Mouse (Mus musculus): ENCODE data around the gene Tlr5. TPM values are rescaled to one million over a fixed set of nuclear protein-coding genes. Genes with fewer than 3 reads are reported as not detected.

Tlr5 gene
- polyA plus RNA-seq, 1 experiment from 2014 or later, result 0.35 TPM

GRCm38 (mm10) chr1:182982995-182983394 is 28.4 kb downstream of the Tlr5 start:
- peak overlapping the region; percentile 49 for H3K4me3 ChIP-seq
- peak; percentile 93 for DNase-seq (ENCODE audit: low spot score)
- H3K27me3 ChIP-seq (ENCODE audit: low read depth, poor library complexity, severe bottlenecking), result peaks cover 21% of the 10 kb centered on the region
- peak overlapping the region; percentile 88 for H3K27ac ChIP-seq (replicated peaks)
- WGBS, result 3% methylated on average over 14 of the region's 15 CpGs
- no peaks in the 10 kb centered on the region for H3K36me3 ChIP-seq
- no peaks in the 10 kb centered on the region for H3K9me3 ChIP-seq (replicated peaks)
- H3K4me1 ChIP-seq, result peaks cover 12% of the 10 kb centered on the region

GRCm38 (mm10) chr1:182983496-182984127 is 29.0 kb downstream of the Tlr5 start:
- Histone ChIP-seq H3K36me3 (no peaks in the 10 kb centered on the region), H3K4me1 (peaks cover 12% of the 10 kb centered on the region), H3K4me3 (peak overlapping the region; percentile 49), H3K27me3 (ENCODE audit: low read depth, poor library complexity, severe bottlenecking) (peaks cover 21% of the 10 kb centered on the region), H3K27ac (replicated peaks) (peak overlapping the region; percentile 88), H3K9me3 (replicated peaks) (no peaks in the 10 kb centered on the region)
- DNase-seq (ENCODE audit: low spot score), result no peak
- 59% methylated on average over 14 of the region's 14 CpGs for WGBS

- no peak for DNase-seq (ENCODE audit: low spot score)
- Histone ChIP-seq H3K27me3 (ENCODE audit: low read depth, poor library complexity, severe bottlenecking) (peaks cover 21% of the 10 kb centered on the region), H3K27ac (replicated peaks) (no peak overlapping the region), H3K4me3 (no peak overlapping the region), H3K4me1 (peaks cover 12% of the 10 kb centered on the region), H3K9me3 (replicated peaks) (no peaks in the 10 kb centered on the region), H3K36me3 (no peaks in the 10 kb centered on the region)
- WGBS, result 91% methylated on average over 13 of the region's 13 CpGs
Observed at GRCm38 (mm10) chr1:182986243-182986642, 31.7 kb downstream of the Tlr5 start.

- peaks cover 16% of the 10 kb centered on the region for H3K27me3 ChIP-seq (ENCODE audit: low read depth, poor library complexity, severe bottlenecking)
- DNase-seq (ENCODE audit: low spot score), result no peak
- H3K9me3 ChIP-seq (replicated peaks), result no peaks in the 10 kb centered on the region
- no peak overlapping the region for H3K27ac ChIP-seq (replicated peaks)
- H3K4me1 ChIP-seq, result peaks cover 12% of the 10 kb centered on the region
- 86% methylated on average over 11 of the region's 11 CpGs for WGBS
- no peaks in the 10 kb centered on the region for H3K36me3 ChIP-seq
- no peak overlapping the region for H3K4me3 ChIP-seq
Observed at GRCm38 (mm10) chr1:182986750-182987149, 32.2 kb downstream of the Tlr5 start.

- no peaks in the 10 kb centered on the region for H3K36me3 ChIP-seq
- peaks cover 9% of the 10 kb centered on the region for H3K27me3 ChIP-seq (ENCODE audit: low read depth, poor library complexity, severe bottlenecking)
- no peaks in the 10 kb centered on the region for H3K9me3 ChIP-seq (replicated peaks)
- WGBS, result 91% methylated on average over 13 of the region's 13 CpGs
- DNase-seq (ENCODE audit: low spot score), result no peak
- no peak overlapping the region for H3K27ac ChIP-seq (replicated peaks)
- no peak overlapping the region for H3K4me3 ChIP-seq
- peaks cover 12% of the 10 kb centered on the region for H3K4me1 ChIP-seq
Observed at GRCm38 (mm10) chr1:182987801-182988200, 33.2 kb downstream of the Tlr5 start.

- Histone ChIP-seq H3K27ac (replicated peaks) (no peak overlapping the region), H3K36me3 (no peaks in the 10 kb centered on the region), H3K4me1 (peaks cover 5% of the 10 kb centered on the region), H3K4me3 (no peak overlapping the region), H3K9me3 (replicated peaks) (no peaks in the 10 kb centered on the region), H3K27me3 (ENCODE audit: low read depth, poor library complexity, severe bottlenecking) (peaks cover 6% of the 10 kb centered on the region)
- DNase-seq (ENCODE audit: low spot score), result no peak
- WGBS, result 87% methylated on average over 3 of the region's 3 CpGs
Observed at GRCm38 (mm10) chr1:182988646-182989045, 34.1 kb downstream of the Tlr5 start.

- Histone ChIP-seq H3K27ac (replicated peaks) (no peak overlapping the region), H3K4me3 (no peak overlapping the region), H3K27me3 (ENCODE audit: low read depth, poor library complexity, severe bottlenecking) (no peaks in the 10 kb centered on the region), H3K36me3 (no peaks in the 10 kb centered on the region), H3K9me3 (replicated peaks) (no peaks in the 10 kb centered on the region), H3K4me1 (no peaks in the 10 kb centered on the region)
- no peak for DNase-seq (ENCODE audit: low spot score)
- 84% methylated on average over 14 of the region's 14 CpGs for WGBS
Observed at GRCm38 (mm10) chr1:182990092-182990762, 35.6 kb downstream of the Tlr5 start.

GRCm38 (mm10) chr1:182991002-182991778 is 36.6 kb downstream of the Tlr5 start:
- Histone ChIP-seq H3K27me3 (ENCODE audit: low read depth, poor library complexity, severe bottlenecking) (no peaks in the 10 kb centered on the region), H3K9me3 (replicated peaks) (no peaks in the 10 kb centered on the region), H3K4me1 (no peaks in the 10 kb centered on the region), H3K36me3 (no peaks in the 10 kb centered on the region), H3K27ac (replicated peaks) (no peak overlapping the region), H3K4me3 (no peak overlapping the region)
- peak; percentile 66 for DNase-seq (ENCODE audit: low spot score)
- WGBS, result 17% methylated on average over 7 of the region's 7 CpGs

Other genes starting within 250 kb of the Tlr5 start
- gene Ccdc185, start 205.6 kb upstream of the Tlr5 start, polyA plus RNA-seq (2016; fragmentation: Nextera tagmentation; extraction: Ambion mirVana), result not detected in 2 replicates
- 16.5 and 19.9 TPM in 2 replicates for gene Susd4, start 190.9 kb upstream of the Tlr5 start, polyA plus RNA-seq (2016; fragmentation: Nextera tagmentation; extraction: Ambion mirVana)